Comparison of ENCODE assay signal across 8 mouse cellular contexts in genomic region chr6:124693243-124693981, GRCm38 (mm10). TPM values are rescaled to one million over a fixed set of nuclear protein-coding genes. Genes with fewer than 3 reads are reported as not detected.
DNase-seq lines count a peak whose midpoint lies in the region; TF ChIP-seq lines count a peak whose summit lies in the region.

No protein-coding gene starts in this region.

- DNase-seq in kidney, adult 11 months: peak; percentile 54
- DNase-seq in kidney, adult 18-20 months: no peak
- peak; percentile 57 to 71 for DNase-seq in kidney, postnatal 36 days
- DNase-seq in left cerebral cortex, adult 18-20 months (ENCODE audit: low spot score in 2 of 2): no peak
- DNase-seq in ovary, postnatal 10 days (ENCODE audit: low spot score): no peak
- no peak for DNase-seq in urinary bladder, adult 18-20 months (ENCODE audit: low spot score in 2 of 2)

- no peak for TF ChIP-seq CTCF in cortical plate, adult 2 months (IDR thresholded peaks at IDR 0.05; ENCODE audit: extremely low read depth, insufficient read depth, low read length)

- no peak for TF ChIP-seq POLR2A in cortical plate, adult 2 months (IDR thresholded peaks at IDR 0.05; ENCODE audit: extremely low read depth, insufficient read depth, low read length)

- H3K4me3 ChIP-seq in brown adipose tissue, adult 24 weeks (ENCODE audit: insufficient read depth, low read depth, low read length): no peak overlapping the region
- no peak overlapping the region for H3K4me3 ChIP-seq in cortical plate, adult 2 months (ENCODE audit: insufficient read depth, low read length)

- H3K27ac ChIP-seq in brown adipose tissue, adult 24 weeks (replicated peaks; ENCODE audit: low read depth, low read length): peak overlapping the region; percentile 67
- peak overlapping the region; percentile 45 for H3K27ac ChIP-seq in cortical plate, adult 2 months (ENCODE audit: insufficient read depth, low read length)

- peaks cover 22% of the 10 kb centered on the region for H3K4me1 ChIP-seq in brown adipose tissue, adult 24 weeks (ENCODE audit: control insufficient read depth, insufficient read depth, insufficient read length, low read length)
- H3K4me1 ChIP-seq in cortical plate, adult 2 months (ENCODE audit: control insufficient read depth, insufficient read depth, low read length): peaks cover 8% of the 10 kb centered on the region

RNA-seq across cellular contexts. Expression of gene Emg1, which starts 18.6 kb away (rescaled TPM):
- polyA plus RNA-seq in brown adipose tissue, adult 24 weeks (2012; ENCODE audit: insufficient read depth, insufficient read length, missing spikeins): 78.3 and 102 TPM in 2 replicates
- 57.3 and 58.3 TPM in 2 replicates for polyA plus RNA-seq in cortical plate, adult 2 months (2012; rRNA removed)
- 10 to 100 TPM; 45.7 to 49.1 TPM for total RNA-seq in left cerebral cortex, adult 18-20 months (2021)

RNA-seq across cellular contexts. Expression of gene Phb2, which starts 18.7 kb away (rescaled TPM):
- 284 and 381 TPM in 2 replicates for polyA plus RNA-seq in brown adipose tissue, adult 24 weeks (2012; ENCODE audit: insufficient read depth, insufficient read length, missing spikeins)
- polyA plus RNA-seq in cortical plate, adult 2 months (2012; rRNA removed): 104 and 105 TPM in 2 replicates
- 100 to 1,000 TPM; 115 to 117 TPM for total RNA-seq in left cerebral cortex, adult 18-20 months (2021)

RNA-seq across cellular contexts. Expression of gene Lpcat3, which starts 30.6 kb away (rescaled TPM):
- polyA plus RNA-seq in brown adipose tissue, adult 24 weeks (2012; ENCODE audit: insufficient read depth, insufficient read length, missing spikeins): 43.7 and 58.4 TPM in 2 replicates
- polyA plus RNA-seq in cortical plate, adult 2 months (2012; rRNA removed): 45.3 and 47.6 TPM in 2 replicates
- 10 to 100 TPM; 20.1 to 20.6 TPM for total RNA-seq in left cerebral cortex, adult 18-20 months (2021)

RNA-seq across cellular contexts. Expression of gene Ptpn6, which starts 45.1 kb away (rescaled TPM):
- polyA plus RNA-seq in brown adipose tissue, adult 24 weeks (2012; ENCODE audit: insufficient read depth, insufficient read length, missing spikeins): 13.5 and 14.1 TPM in 2 replicates
- polyA plus RNA-seq in cortical plate, adult 2 months (2012; rRNA removed): 6.3 and 6.5 TPM in 2 replicates
- 1 to 10 TPM; 2.5 to 5.1 TPM for total RNA-seq in left cerebral cortex, adult 18-20 months (2021)

RNA-seq across cellular contexts. Expression of gene Grcc10, which starts 47.8 kb away (rescaled TPM):
- 301 and 355 TPM in 2 replicates for polyA plus RNA-seq in brown adipose tissue, adult 24 weeks (2012; ENCODE audit: insufficient read depth, insufficient read length, missing spikeins)
- polyA plus RNA-seq in cortical plate, adult 2 months (2012; rRNA removed): 340 and 352 TPM in 2 replicates
- 100 to 1,000 TPM; 321 to 335 TPM for total RNA-seq in left cerebral cortex, adult 18-20 months (2021)

Comparison
In these comparisons a context has a peak if more than half of its experiments do, and no peak if none do; other contexts are left out.
1. DNase-seq: peak in kidney, adult 11 months (single experiment) and kidney, postnatal 36 days (2 of 2); none in kidney, adult 18-20 months (single experiment), left cerebral cortex, adult 18-20 months (0 of 2), ovary, postnatal 10 days (single experiment) and urinary bladder, adult 18-20 months (0 of 2).